ENCODE assay signal across 8 mouse cellular contexts in genomic region chr4:137356674-137357510, GRCm38 (mm10). TPM values are rescaled to one million over a fixed set of nuclear protein-coding genes. Genes with fewer than 3 reads are reported as not detected.
DNase-seq lines count a peak whose midpoint lies in the region; ATAC-seq lines count a peak whose summit lies in the region.

No protein-coding gene starts in this region.

- H3K27ac ChIP-seq in hindbrain, embryonic 14.5 days = peak overlapping the region; percentile 98

- no peaks in the 10 kb centered on the region for H3K9me3 ChIP-seq in hindbrain, embryonic 14.5 days (ENCODE audit: control insufficient read depth, low read length)

- WGBS in hindbrain, embryonic 14.5 days = under 1% methylated on average over 48 of the region's 90 CpGs

- peak overlapping the region; percentile 100 for H3K9ac ChIP-seq in hindbrain, embryonic 14.5 days

- H3K36me3 ChIP-seq in hindbrain, embryonic 14.5 days (replicated peaks; ENCODE audit: control insufficient read depth, insufficient read depth) = no peaks in the 10 kb centered on the region

- peak overlapping the region; percentile 100 for H3K4me3 ChIP-seq in hindbrain, embryonic 14.5 days (replicated peaks; ENCODE audit: low read length)

- peak; percentile 54 for ATAC-seq in hindbrain, embryonic 14.5 days (ENCODE audit: low FRiP score)
- peak; percentile 56 for ATAC-seq in megakaryocyte, adult 5-6 weeks (ENCODE audit: poor library complexity, severe bottlenecking)

- H3K4me2 ChIP-seq in hindbrain, embryonic 14.5 days (replicated peaks) = peak overlapping the region; percentile 90

- H3K27me3 ChIP-seq in hindbrain, embryonic 14.5 days (ENCODE audit: control insufficient read depth, insufficient read depth, low read length) = no peaks in the 10 kb centered on the region

- H3K4me1 ChIP-seq in hindbrain, embryonic 14.5 days (replicated peaks; ENCODE audit: control insufficient read depth, insufficient read depth, low read length) = peaks cover 42% of the 10 kb centered on the region

- DNase-seq in Muller cell, postnatal 12 days (ENCODE audit: inconsistent ontology term) = peak; percentile 74
- DNase-seq in cerebellum, postnatal 10 days = peak; percentile 81 to 84
- peak; percentile 51 to 55 for DNase-seq in frontal cortex, postnatal 36 days (ENCODE audit: low spot score in 2 of 2)
- DNase-seq in hindbrain, embryonic 14.5 days (ENCODE audit: low spot score) = peak; percentile 51
- peak; percentile 26 to 43 for DNase-seq in left cerebral cortex, adult 8-10 months (ENCODE audit: low spot score in 2 of 2)
- peak; percentile 37 to 43 for DNase-seq in right cerebral cortex, adult 2 months (ENCODE audit: low spot score in 2 of 2)
- DNase-seq in urinary bladder, postnatal 36 days (ENCODE audit: low spot score in 2 of 2) = peak; percentile 60 to 69

RNA-seq across cellular contexts. Expression of gene Cdc42, which starts 0.6 kb away (rescaled TPM):
- polyA plus RNA-seq in hindbrain, embryonic 14.5 days (2014; fragmentation: Nextera tagmentation; extraction: Ambion mirVana) = 1,007 and 1,073 TPM in 2 replicates
- total RNA-seq in left cerebral cortex, adult 8-10 months (2022) = 100 to 1,000 TPM; 310 to 362 (median 328) TPM
- total RNA-seq in megakaryocyte, adult 5-6 weeks (2015) = 1,134 and 1,141 TPM in 2 replicates
- 1,082 and 1,090 TPM in 2 replicates for total RNA-seq in megakaryocyte, adult 5-6 weeks (2017)

RNA-seq across cellular contexts. Expression of gene Cela3a, which starts 52.7 kb away (rescaled TPM):
- polyA plus RNA-seq in hindbrain, embryonic 14.5 days (2014; fragmentation: Nextera tagmentation; extraction: Ambion mirVana) = not detected in 2 replicates
- total RNA-seq in left cerebral cortex, adult 8-10 months (2022) = not detected
- total RNA-seq in megakaryocyte, adult 5-6 weeks (2015) = not detected in 2 replicates
- total RNA-seq in megakaryocyte, adult 5-6 weeks (2017) = not detected in 2 replicates

Comparison
In these comparisons a context has a peak if more than half of its experiments do, and no peak if none do; other contexts are left out.
1. Peak in every context shown above with its lines: DNase-seq, ATAC-seq, H3K4me3 ChIP-seq and H3K27ac ChIP-seq.